Mouse (Mus musculus) CH12.LX (cell line): Measurements from ENCODE around the gene Tdrd9. TPM values are rescaled to one million over a fixed set of nuclear protein-coding genes. Genes with fewer than 3 reads are reported as not detected.

Source experiments
- DNase-seq: peaks from one replicate; pipeline ENCODE4 v3.0.0-alpha.2; 2013; ENCODE audit errors: extremely low read depth
- H3K27ac ChIP-seq: 2 replicates; pipeline ENCODE4 v1.5.1; 2012; ENCODE audit warnings: low read depth, mild to moderate bottlenecking, control low read depth, moderate library complexity; ENCODE audit not compliant: insufficient read depth
- H3K27me3 ChIP-seq: replicated peaks from 2 replicates; pipeline ENCODE3; 2012; ENCODE audit warnings: inconsistent platforms
- H3K36me3 ChIP-seq, 2 experiments: replicated peaks in 1 of 2; 2 replicates each; pipeline versions ENCODE3 to v1.6.1; 2012; ENCODE audit warnings: inconsistent platforms in 1 of 2, low read length in 1 of 2, mild to moderate bottlenecking in 1 of 2, mixed read lengths in 1 of 2, moderate library complexity in 1 of 2; ENCODE audit not compliant: control insufficient read depth in 1 of 2, insufficient read depth in 1 of 2
- H3K4me1 ChIP-seq, 2 experiments: 2 replicates each; pipeline ENCODE4 v1.6.1; 2012; ENCODE audit warnings: inconsistent platforms in 1 of 2, moderate library complexity in 1 of 2; ENCODE audit not compliant: insufficient read depth in 2 of 2, control insufficient read depth in 1 of 2
- H3K4me2 ChIP-seq: 2 replicates; pipeline ENCODE4 v1.6.1; 2012; ENCODE audit warnings: low read depth, mild to moderate bottlenecking, control low read depth; ENCODE audit not compliant: poor library complexity, insufficient read depth, severe bottlenecking
- H3K4me3 ChIP-seq, 3 experiments: fragments of 150-350 bp in 1 of 3; sonication (generic) in 1 of 3; replicated peaks in 1 of 3; 2 replicates each; pipeline versions ENCODE3 to v1.5.1; 2011 to 2012; ENCODE audit warnings: low read depth in 2 of 3, low read length in 2 of 3, mild to moderate bottlenecking in 2 of 3, moderate library complexity in 2 of 3, control low read depth in 1 of 3, improper control_type of control experiment in 1 of 3, inconsistent platforms in 1 of 3, mixed read lengths in 1 of 3; ENCODE audit not compliant: poor library complexity in 1 of 3
- H3K79me2 ChIP-seq: replicated peaks from 2 replicates; pipeline ENCODE4 v1.6.1; 2012; ENCODE audit warnings: mild to moderate bottlenecking, moderate library complexity; ENCODE audit not compliant: control insufficient read depth, poor library complexity, insufficient read depth, severe bottlenecking; ENCODE audit errors: extremely low read depth
- H3K9ac ChIP-seq: 2 replicates; pipeline ENCODE4 v1.6.1; 2012; ENCODE audit warnings: low read depth, mild to moderate bottlenecking, control low read depth, moderate library complexity; ENCODE audit not compliant: insufficient read depth
- H3K9me3 ChIP-seq: replicated peaks from 2 replicates; pipeline ENCODE3; 2012; ENCODE audit warnings: low read length, inconsistent platforms, mixed read lengths
- CTCF ChIP-seq, 2 experiments: IDR thresholded peaks in 1 of 2; conservative IDR thresholded peaks in 1 of 2; 2 replicates each; pipeline ENCODE4 v1.5.1; 2011 to 2012; ENCODE audit warnings: low read depth in 2 of 2, low read length in 2 of 2, improper control_type of control experiment in 1 of 2, inconsistent platforms in 1 of 2, mild to moderate bottlenecking in 1 of 2, moderate library complexity in 1 of 2
- GABPA ChIP-seq: IDR thresholded peaks from 2 replicates; pipeline ENCODE4 v1.6.1; 2012; ENCODE audit warnings: low read depth, low read length, improper control_type of control experiment, inconsistent platforms; ENCODE audit not compliant: insufficient replicate concordance
- HCFC1 ChIP-seq: IDR thresholded peaks from 2 replicates; pipeline ENCODE4 v1.6.1; 2012; ENCODE audit warnings: low read depth, mild to moderate bottlenecking, inconsistent platforms, low read length, improper control_type of control experiment
- IRF4 ChIP-seq: IDR thresholded peaks from 2 replicates; pipeline ENCODE4 v1.6.1; 2014; ENCODE audit warnings: low read depth, mild to moderate bottlenecking, inconsistent platforms, low read length, improper control_type of control experiment
- MAX ChIP-seq: IDR thresholded peaks from 2 replicates; pipeline ENCODE4 v1.6.1; 2011; ENCODE audit warnings: low read length, improper control_type of control experiment
- MEF2A ChIP-seq: IDR thresholded peaks from 2 replicates; pipeline ENCODE4 v1.6.1; 2014; ENCODE audit warnings: low read depth, mild to moderate bottlenecking, inconsistent platforms, low read length, improper control_type of control experiment, borderline replicate concordance
- NELFE ChIP-seq: IDR thresholded peaks from 2 replicates; pipeline ENCODE4 v1.6.1; 2011; ENCODE audit warnings: low read depth, low read length, improper control_type of control experiment
- PAX5 ChIP-seq: IDR thresholded peaks from 2 replicates; pipeline ENCODE4 v1.6.1; 2012; ENCODE audit warnings: low read length, inconsistent platforms, mixed read lengths
- POLR2AphosphoS2 ChIP-seq: IDR thresholded peaks from 2 replicates; pipeline ENCODE4 v1.6.1; 2011; ENCODE audit warnings: low read depth, low read length, improper control_type of control experiment
- RAD21 ChIP-seq: IDR thresholded peaks from 2 replicates; pipeline ENCODE4 v1.6.1; 2011; ENCODE audit warnings: low read depth, mild to moderate bottlenecking, low read length, improper control_type of control experiment, moderate library complexity
- SMC3 ChIP-seq: IDR thresholded peaks from 2 replicates; pipeline ENCODE4 v1.6.1; 2011; ENCODE audit warnings: low read depth, low read length, improper control_type of control experiment
- TBP ChIP-seq: conservative IDR thresholded peaks from 2 replicates; pipeline ENCODE4 v1.6.1; 2011; ENCODE audit warnings: low read depth, low read length, improper control_type of control experiment
- TCF12 ChIP-seq: IDR thresholded peaks from 2 replicates; pipeline ENCODE4 v1.6.1; 2014; ENCODE audit warnings: low read depth, mild to moderate bottlenecking, inconsistent platforms, low read length, improper control_type of control experiment
- USF1 ChIP-seq: IDR thresholded peaks from 2 replicates; pipeline ENCODE4 v1.6.1; 2014; ENCODE audit warnings: low read depth, mild to moderate bottlenecking, inconsistent platforms, low read length, improper control_type of control experiment
- ZC3H11A ChIP-seq: IDR thresholded peaks from 2 replicates; pipeline ENCODE4 v1.6.1; 2012; ENCODE audit warnings: low read depth, mild to moderate bottlenecking, inconsistent platforms, low read length, improper control_type of control experiment
- ZMIZ1 ChIP-seq: IDR thresholded peaks from 2 replicates; pipeline ENCODE4 v1.6.1; 2012; ENCODE audit warnings: low read depth, mild to moderate bottlenecking, inconsistent platforms, low read length, improper control_type of control experiment
- ZNF384 ChIP-seq: IDR thresholded peaks from 2 replicates; pipeline ENCODE4 v1.6.1; 2012; ENCODE audit warnings: low read depth, low read length, improper control_type of control experiment, inconsistent platforms
- dilution Hi-C: fragments of 300-500 bp; cut with MboI; formaldehyde crosslinking; loops from 2 replicates; pipeline ENCODE4 v1.14.3; 2020; ENCODE audit warnings: low sequenced_read_pairs; ENCODE audit not compliant: extremely low pct_unique_long_range_greater_than_20kb, extremely low pct_ligation_motif_present
- in situ Hi-C: fragments of 300-500 bp; cut with MboI; formaldehyde crosslinking; loops from 3 replicates; pipeline ENCODE4 v1.14.3; 2019; ENCODE audit warnings: low sequenced_read_pairs, low pct_ligation_motif_present, low pct_unique_long_range_greater_than_20kb, mixed read lengths
- polyA plus RNA-seq: library from polyadenylated mRNA; unstranded; fragments of >175 nt; gene quantifications from 2 replicates; pipeline ENCODE4 v1.2.1, GENCODE M21; 2012; ENCODE audit warnings: low read depth; ENCODE audit not compliant: insufficient read length
- total RNA-seq, 2 experiments: library from RNA; depleted of rRNA; stranded (reverse); fragments of 300-350 nt in 1 of 2; fragments of >200 nt in 1 of 2; gene quantifications; 2 replicates each; pipeline ENCODE4 v1.2.3; 2012 to 2014

Tdrd9 gene
- total and polyA plus RNA-seq, 3 experiments: not detected

GRCm38 (mm10) chr12:111958101-111958865 is 13.1 kb upstream of the Tdrd9 start:
- Histone ChIP-seq H3K36me3 (peaks cover 27 to 47% of the 10 kb centered on the region in 2 experiments), H3K9ac (no peak overlapping the region), H3K4me2 (no peak overlapping the region), H3K9me3 (no peaks in the 10 kb centered on the region), H3K27ac (no peak overlapping the region), H3K79me2 (no peaks in the 10 kb centered on the region; the same call in 1 of the 2 replicates), H3K4me3 (no peak overlapping the region), H3K27me3 (no peaks in the 10 kb centered on the region), H3K4me1 (peaks cover 8 to 12% of the 10 kb centered on the region in 2 experiments)
- peak; percentile 83 to 88 for TF ChIP-seq CTCF (conservative IDR thresholded peaks at IDR 0.05 in 1 of 2, IDR thresholded peaks at IDR 0.05 in 1 of 2; ENCODE audit: low read depth in 2 of 2, low read length in 2 of 2)
- no peak for TF ChIP-seq MEF2A
- TF ChIP-seq MAX: 0 out of 2 replicates have a peak, but pooled peaks have one; percentile 25
- TF ChIP-seq IRF4: peak; percentile 41; the same call in 1 of the 2 replicates
- TF ChIP-seq ZC3H11A: 0 out of 2 replicates have a peak, but pooled peaks have one; percentile 17
- TF ChIP-seq PAX5: no peak
- no peak for TF ChIP-seq ZMIZ1
- no peak; the same call in 1 of the 2 replicates for TF ChIP-seq NELFE
- no peak for TF ChIP-seq HCFC1
- no peak for TF ChIP-seq TCF12
- TF ChIP-seq RAD21: peak; percentile 75
- TF ChIP-seq USF1: no peak
- peak; percentile 78 for TF ChIP-seq SMC3
- TF ChIP-seq POLR2AphosphoS2: no peak
- peak; percentile 66 for DNase-seq
- dilution Hi-C loops (no loop called here), in situ Hi-C loops (loop anchor here (10.0 kb wide), 1 partner anchor 303 kb away; no protein-coding TSS in a partner anchor)

- no peak overlapping the region for H3K4me2 ChIP-seq
- peaks cover 11 to 37% of the 10 kb centered on the region in 2 experiments for H3K4me1 ChIP-seq
- dilution Hi-C loops (no loop called here), in situ Hi-C loops (no loop called here)
- no peaks in the 10 kb centered on the region for H3K27me3 ChIP-seq
- no peak for DNase-seq
- TF ChIP-seq ZNF384 (no peak), GABPA (no peak), ZC3H11A (no peak), TCF12 (no peak), TBP (no peak)
- no peak overlapping the region for H3K4me3 ChIP-seq
- no peak overlapping the region for H3K27ac ChIP-seq
- H3K9me3 ChIP-seq: no peaks in the 10 kb centered on the region
- peaks cover 35 to 69% of the 10 kb centered on the region in 2 experiments for H3K36me3 ChIP-seq
- H3K9ac ChIP-seq: no peak overlapping the region
- H3K79me2 ChIP-seq: peaks cover 27% of the 10 kb centered on the region
Measured at GRCm38 (mm10) chr12:111963339-111963738, 8.0 kb upstream of the Tdrd9 start.
